Mouse (Mus musculus) midbrain, embryonic 16.5 days (tissue): ENCODE measurements at regions not wholly inside any gene's neighbourhood (a gene's known extent, or its start where the extent isn't known, plus 50 kb on each side); places are given as distances from the start of the nearest gene placed in this dataset.
A peak's percentile ranks its signal among the peaks of the same experiment; 100 is the strongest.

ENCODE experiments used
- ATAC-seq: fragments of 200-750 bp; cut with Nextera tagmentation; 2 replicates; pipeline ENCODE4 v1.8.0; 2017; ENCODE audit warnings: moderate TSS enrichment
- H3K27ac ChIP-seq: fragments of 300-500 bp; sonication (generic); 2 replicates; pipeline ENCODE4 v1.5.1; 2014; ENCODE audit warnings: mild to moderate bottlenecking, low read length, mixed read lengths
- H3K27me3 ChIP-seq: fragments of 300-500 bp; sonication (generic); 2 replicates; pipeline ENCODE4 v1.6.1; 2014; ENCODE audit warnings: low read depth, low read length, mixed read lengths; ENCODE audit not compliant: control insufficient read depth, insufficient read depth
- H3K36me3 ChIP-seq: fragments of 300-500 bp; sonication (generic); 2 replicates; pipeline ENCODE4 v1.6.1; 2014; ENCODE audit warnings: mild to moderate bottlenecking, low read length, moderate library complexity, mixed read lengths; ENCODE audit not compliant: control insufficient read depth, insufficient read depth
- H3K4me1 ChIP-seq: fragments of 300-500 bp; sonication (generic); 2 replicates; pipeline ENCODE4 v1.6.1; 2014; ENCODE audit warnings: mild to moderate bottlenecking, low read length, mixed read lengths; ENCODE audit not compliant: control insufficient read depth, insufficient read depth
- H3K4me2 ChIP-seq: fragments of 300-500 bp; sonication (generic); 2 replicates; pipeline ENCODE4 v1.6.1; 2014; ENCODE audit warnings: mild to moderate bottlenecking, low read length, mixed read lengths
- H3K4me3 ChIP-seq: fragments of 300-500 bp; sonication (generic); 2 replicates; pipeline ENCODE4 v1.5.1; 2014; ENCODE audit warnings: low read depth, mild to moderate bottlenecking, low read length, moderate library complexity, mixed read lengths
- H3K9ac ChIP-seq: fragments of 300-500 bp; sonication (generic); 2 replicates; pipeline ENCODE4 v1.6.1; 2014; ENCODE audit warnings: low read depth, low read length, mixed read lengths
- H3K9me3 ChIP-seq: fragments of 300-500 bp; sonication (generic); replicated peaks from 2 replicates; pipeline ENCODE4 v1.6.1; 2014; ENCODE audit warnings: mild to moderate bottlenecking, low read length, mixed read lengths; ENCODE audit not compliant: control insufficient read depth, poor library complexity, severe bottlenecking
- WGBS: fragments of 180-500 bp; shearing (Covaris S2); extraction: QIAGEN DNeasy Blood & Tissue Kit; methylation state at CpG from one replicate; pipeline ENCODE4 v1.1.7; 2014; 5-methylcytosine and 5-hydroxymethylcytosine counted together

DNA sequence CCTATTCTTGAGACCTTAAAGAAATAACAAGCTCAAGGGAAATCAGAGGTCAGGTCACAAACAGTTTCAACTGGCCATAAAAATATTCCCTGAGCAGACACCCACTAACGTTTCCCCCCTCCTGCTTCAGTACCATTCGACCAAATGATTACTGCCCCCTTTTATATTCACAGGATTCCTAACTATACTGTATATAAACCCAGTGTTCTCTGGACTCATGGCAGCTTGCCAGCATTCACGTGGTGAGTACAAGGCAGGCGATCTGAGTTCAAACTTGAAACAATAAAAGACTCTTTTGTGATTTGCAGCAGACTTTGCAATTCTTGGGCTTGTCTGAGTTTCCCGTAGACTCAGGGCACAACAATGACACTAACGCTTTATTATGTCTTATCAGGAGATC lies 989.0 kb upstream of the H2afb3 start:
- Histone ChIP-seq H3K9ac (no peak overlapping the region), H3K27ac (no peak overlapping the region), H3K9me3 (no peaks in the 10 kb centered on the region), H3K4me3 (no peak overlapping the region), H3K4me1 (no peaks in the 10 kb centered on the region), H3K36me3 (no peaks in the 10 kb centered on the region), H3K4me2 (no peak overlapping the region), H3K27me3 (no peaks in the 10 kb centered on the region)
- ATAC-seq = no peak
- WGBS = 57% methylated on average over 6 of the region's 6 CpGs

DNA sequence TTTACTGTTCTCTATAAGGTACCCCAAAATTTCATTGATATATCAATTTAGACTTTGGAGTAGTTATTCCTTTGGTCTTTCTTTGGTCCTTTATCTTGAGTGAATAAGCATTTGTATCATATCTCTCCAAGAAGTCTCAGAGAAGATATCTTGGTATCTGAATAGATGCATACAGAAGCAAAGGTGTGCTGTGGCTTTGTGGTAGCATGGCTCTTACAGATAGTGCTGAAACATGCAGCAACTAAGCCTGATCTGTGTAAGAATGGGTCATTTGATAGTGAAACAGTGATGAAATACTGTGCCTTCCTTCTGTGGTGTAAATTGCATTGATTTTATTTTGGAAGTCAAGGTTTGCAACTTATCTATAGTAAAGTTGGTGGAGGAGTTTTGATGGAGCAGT lies 978.3 kb upstream of the H2afb3 start:
- Histone ChIP-seq H3K4me1 (no peaks in the 10 kb centered on the region), H3K9ac (no peak overlapping the region), H3K9me3 (no peaks in the 10 kb centered on the region), H3K4me3 (no peak overlapping the region), H3K27ac (no peak overlapping the region), H3K4me2 (no peak overlapping the region), H3K27me3 (no peaks in the 10 kb centered on the region), H3K36me3 (no peaks in the 10 kb centered on the region)
- ATAC-seq = no peak

DNA sequence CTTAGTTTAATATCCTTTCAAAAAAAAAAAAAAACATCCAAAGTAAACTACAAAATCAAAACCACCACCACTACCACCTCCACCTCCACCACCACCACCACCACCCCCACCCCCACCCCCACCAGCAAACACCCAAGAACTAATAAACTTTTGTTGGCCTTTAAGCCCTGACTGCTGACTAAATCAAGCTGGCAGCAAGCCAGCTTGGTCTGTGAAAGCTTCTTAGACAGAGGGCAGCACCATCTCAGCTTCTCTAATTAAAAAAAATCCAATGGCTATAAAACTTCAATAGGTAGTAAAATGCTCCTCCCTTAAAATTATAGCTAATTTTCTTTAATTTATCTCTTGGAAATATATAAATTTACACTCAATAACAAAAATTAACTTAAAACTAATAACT lies 957.2 kb upstream of the H2afb3 start:
- Histone ChIP-seq H3K4me3 (no peak overlapping the region), H3K27me3 (no peaks in the 10 kb centered on the region), H3K9me3 (no peaks in the 10 kb centered on the region), H3K36me3 (no peaks in the 10 kb centered on the region), H3K27ac (no peak overlapping the region), H3K4me2 (no peak overlapping the region), H3K4me1 (no peaks in the 10 kb centered on the region), H3K9ac (no peak overlapping the region)
- ATAC-seq = no peak

DNA sequence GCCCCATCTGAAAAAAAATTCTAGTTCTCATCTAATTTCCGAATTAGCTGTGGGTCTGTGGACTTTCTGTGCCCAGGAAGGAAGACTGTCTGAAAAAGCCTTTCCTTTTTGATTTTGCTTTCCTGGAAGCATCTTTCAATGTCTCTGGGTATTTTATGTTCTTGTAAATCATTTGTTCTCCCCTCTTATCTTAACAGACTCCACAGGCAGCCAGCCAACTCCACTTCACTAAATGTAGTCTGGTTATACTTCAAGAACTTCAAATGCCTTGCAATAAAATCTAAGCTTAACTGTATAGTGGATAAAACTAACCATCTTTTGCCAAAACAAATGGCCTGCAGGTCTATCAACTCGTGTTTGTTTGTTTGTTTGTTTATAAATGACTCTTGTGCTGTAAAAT lies 956.7 kb upstream of the H2afb3 start:
- Histone ChIP-seq H3K4me1 (no peaks in the 10 kb centered on the region), H3K27ac (no peak overlapping the region), H3K4me2 (no peak overlapping the region), H3K9me3 (no peaks in the 10 kb centered on the region), H3K36me3 (no peaks in the 10 kb centered on the region), H3K27me3 (no peaks in the 10 kb centered on the region), H3K4me3 (no peak overlapping the region), H3K9ac (no peak overlapping the region)
- 58% methylated on average over 2 of the region's 2 CpGs for WGBS
- no peak for ATAC-seq

DNA sequence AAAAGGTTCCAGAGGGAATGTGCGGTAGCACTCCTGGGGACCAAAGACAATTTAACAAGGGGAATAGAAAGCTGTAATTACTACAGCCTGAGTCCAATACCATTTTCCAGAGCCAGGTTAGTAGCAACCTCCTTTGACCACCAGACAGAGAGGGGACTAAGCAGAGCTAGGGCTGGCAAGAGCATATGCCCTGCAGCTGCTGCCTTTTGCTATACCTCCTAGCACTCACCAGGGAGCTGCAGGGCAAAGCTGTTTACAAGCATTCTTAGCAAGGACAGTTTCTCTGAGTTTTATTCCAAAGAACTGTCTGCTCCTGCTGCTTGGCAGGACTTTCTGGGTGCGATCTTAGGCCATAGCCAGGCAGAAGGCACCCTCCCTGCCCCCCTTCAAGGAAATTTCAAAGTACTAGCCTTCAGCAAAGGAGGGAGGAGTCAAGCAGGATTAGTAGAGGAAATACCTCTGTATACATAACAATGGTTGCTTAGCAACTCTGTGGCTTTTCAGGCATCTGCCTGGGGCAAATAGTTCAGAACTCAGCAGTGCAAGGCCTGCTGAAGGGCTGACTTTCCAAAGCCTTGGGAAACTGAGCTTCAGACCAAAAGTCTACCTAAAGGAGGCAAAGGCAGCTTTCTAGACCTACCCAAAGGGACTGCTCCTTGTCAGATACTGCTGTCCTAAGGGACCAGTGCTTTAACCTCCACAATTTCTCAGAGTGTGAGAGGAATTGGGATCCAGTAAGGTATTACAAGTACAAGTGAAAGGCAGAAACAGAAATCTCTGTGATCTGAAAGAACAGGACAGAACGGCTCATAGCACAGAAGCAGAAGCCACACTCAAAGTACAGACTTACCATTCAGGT lies 919.5 kb upstream of the H2afb3 start:
- 29% methylated on average over 3 of the region's 3 CpGs for WGBS
- H3K4me1 ChIP-seq = peaks cover 4% of the 10 kb centered on the region; the same call in 1 of the 2 replicates
- ATAC-seq = peak; percentile 89

More for the DNA sequence above, 919.5 kb upstream of the H2afb3 start:
- Histone ChIP-seq H3K27ac (no peak overlapping the region), H3K9me3 (no peaks in the 10 kb centered on the region), H3K4me2 (no peak overlapping the region), H3K27me3 (no peaks in the 10 kb centered on the region), H3K4me3 (no peak overlapping the region), H3K36me3 (no peaks in the 10 kb centered on the region), H3K9ac (no peak overlapping the region)
